Mouse (Mus musculus): ENCODE measurements around the gene Itga2b.

Itga2b gene

DNA sequence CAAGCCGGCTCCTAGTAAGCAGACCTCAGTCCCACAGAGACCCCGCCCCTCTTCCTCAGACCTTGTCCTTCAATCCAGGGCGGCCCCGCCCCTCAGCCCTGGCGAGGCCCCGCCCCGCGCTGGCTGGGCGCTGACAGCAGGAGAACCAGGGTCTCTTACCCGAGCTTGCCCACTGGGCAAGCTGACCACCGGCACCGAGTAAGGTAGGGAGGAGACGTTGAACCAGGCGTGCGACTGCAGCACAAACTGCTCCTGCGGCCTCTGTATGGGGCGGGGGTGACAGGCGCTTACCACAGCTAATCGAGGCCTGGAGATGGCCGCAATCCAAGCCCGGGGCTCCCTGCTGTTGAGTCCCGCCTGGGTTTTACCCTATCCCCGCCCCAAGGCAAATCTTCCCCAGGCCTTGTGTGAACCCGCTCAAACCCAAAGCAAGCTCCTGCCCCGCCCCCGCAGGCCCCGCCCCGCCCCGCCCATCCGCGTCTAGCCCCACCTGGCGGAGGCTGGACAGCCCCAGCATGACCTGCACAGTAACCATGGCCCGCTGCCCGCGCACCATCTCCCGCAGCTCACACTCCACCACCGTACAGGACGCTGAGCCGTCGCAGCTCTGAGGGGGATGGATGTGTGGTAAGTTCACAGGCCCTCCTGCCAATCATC is 14.1 kb downstream of the Itga2b start:
- DNase-seq = peak; percentile 71 to 84

GRCm38 (mm10) chr11:102453131-102453530 is 16.8 kb downstream of the Itga2b start:
- DNase-seq = peak in 1 of 2 experiments; percentile 28

GRCm38 (mm10) chr11:102449043-102450008 is 20.6 kb downstream of the Itga2b start:
- peak; percentile 57 to 62 for DNase-seq

DNA sequence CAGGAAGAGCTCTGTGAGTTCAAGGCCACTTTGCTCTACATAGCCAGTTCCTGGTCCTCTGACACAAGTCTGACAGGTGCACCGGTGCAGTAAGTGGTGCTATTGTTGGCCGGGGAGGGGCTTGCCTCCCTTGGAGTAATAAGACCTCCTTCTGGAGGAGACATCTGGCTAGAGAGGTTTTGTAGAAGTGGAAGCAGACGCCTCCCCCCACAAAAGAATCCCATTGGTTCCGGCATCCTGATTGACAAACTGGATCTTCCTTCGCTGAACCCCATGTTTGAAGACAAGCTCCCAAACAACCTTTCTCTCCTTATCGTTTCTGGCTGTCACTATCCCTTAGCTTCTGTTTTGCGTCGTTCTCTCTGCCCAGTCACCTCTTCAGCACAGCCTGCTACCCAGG is 21.6 kb downstream of the Itga2b start:
- DNase-seq = peak; percentile 29 to 37

GRCm38 (mm10) chr11:102447497-102447896 is 22.4 kb downstream of the Itga2b start, which contains the start of gene Fam171a2:
TSS of gene Fam171a2 (minus strand) at chr11:102447682.
- DNase-seq = peak; percentile 92 to 94

- DNase-seq = peak; percentile 77 to 83
These were observed 23.1 kb downstream of the Itga2b start for GRCm38 (mm10) chr11:102446581-102447461.

DNA sequence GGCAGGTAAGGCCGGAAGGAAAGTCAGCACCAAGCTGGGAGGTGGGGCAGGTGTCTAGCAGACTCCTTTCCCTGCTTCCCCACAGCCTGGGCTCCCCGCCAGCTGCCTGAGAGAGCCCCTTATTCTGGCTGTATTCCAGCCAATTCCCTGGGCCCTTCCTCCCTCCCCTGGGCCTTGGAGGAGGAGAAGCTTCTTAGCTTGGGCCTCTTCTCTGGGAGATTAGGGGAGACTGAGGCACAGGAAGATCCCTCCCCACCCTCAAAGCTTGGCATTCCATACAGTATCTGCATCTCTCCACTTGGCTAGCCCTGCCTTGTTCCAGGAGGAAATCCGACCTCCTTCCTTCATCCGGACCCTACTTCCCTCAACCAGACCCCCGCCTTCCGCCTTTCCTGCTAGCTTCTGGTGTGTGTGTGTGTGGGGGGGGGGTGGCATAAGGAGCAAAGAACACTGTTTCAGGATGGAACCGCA is 24.0 kb downstream of the Itga2b start:
- peak; percentile 49 to 75 for DNase-seq

- DNase-seq = peak in 1 of 2 experiments; percentile 65
These were observed 24.5 kb downstream of the Itga2b start for GRCm38 (mm10) chr11:102445264-102445890.

DNA sequence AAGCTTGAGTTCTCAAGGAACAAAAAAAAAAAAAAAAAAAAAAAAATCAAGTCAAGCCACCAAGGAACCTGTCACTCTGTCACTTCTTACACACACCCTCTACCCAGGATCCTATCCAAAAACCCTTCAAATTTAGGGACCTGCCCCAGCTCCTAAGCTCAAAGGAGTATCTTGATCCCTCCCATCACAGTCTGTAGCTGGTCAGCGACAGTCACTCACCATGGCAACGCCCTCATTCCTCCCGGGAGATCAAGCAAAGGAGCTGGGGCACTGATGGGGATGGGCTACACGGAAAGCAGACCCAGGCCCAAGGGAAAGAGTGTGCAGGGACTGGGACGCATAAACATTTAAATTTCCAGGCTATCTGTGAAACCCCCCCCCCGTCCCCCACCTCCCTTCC is 25.1 kb downstream of the Itga2b start:
- DNase-seq = no peak

GRCm38 (mm10) chr11:102444321-102444720 is 25.6 kb downstream of the Itga2b start:
- no peak for DNase-seq

DNA sequence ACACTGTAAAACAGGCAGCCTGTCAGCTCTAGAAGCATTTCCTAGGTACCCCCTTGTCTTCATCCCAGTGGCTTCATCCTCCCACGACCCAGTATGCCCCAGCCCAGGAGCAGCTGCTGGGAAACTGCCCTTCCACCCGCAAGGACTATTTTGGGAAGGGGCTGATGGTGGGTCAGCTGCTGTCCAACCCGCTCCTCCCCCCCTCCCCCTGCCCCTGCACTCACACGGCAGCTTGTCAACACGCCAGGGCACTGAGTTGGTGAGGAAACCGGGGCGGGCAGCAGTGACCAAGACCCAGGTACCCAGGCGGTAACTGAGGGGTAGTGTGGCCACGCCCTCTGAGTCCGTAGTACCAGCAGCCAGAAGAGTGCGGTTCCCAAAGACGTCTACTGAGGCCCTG is 26.2 kb downstream of the Itga2b start:
- peak in 1 of 2 experiments; percentile 47 for DNase-seq

GRCm38 (mm10) chr11:102442089-102442488 is 27.8 kb downstream of the Itga2b start:
- no peak for DNase-seq

DNA sequence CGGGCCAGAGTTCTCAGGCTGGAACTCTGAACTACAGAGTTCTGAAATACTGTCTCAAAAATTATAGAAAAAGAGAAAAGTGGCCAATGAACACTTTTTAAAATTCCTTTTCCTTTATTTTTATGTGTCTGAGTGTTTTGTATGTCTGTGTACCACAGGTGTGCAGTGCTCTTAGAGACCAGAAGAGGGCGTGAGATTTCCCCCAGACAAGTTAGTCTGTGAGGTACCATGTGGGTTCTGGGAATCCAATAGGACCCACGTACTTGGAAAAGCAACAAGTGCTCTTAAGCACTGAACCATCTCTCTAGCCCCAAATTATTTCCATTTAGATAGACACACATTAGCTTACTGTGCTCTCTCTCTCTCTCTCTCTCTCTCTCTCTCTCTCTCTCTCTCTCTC is 28.5 kb downstream of the Itga2b start:
- no peak for DNase-seq

DNA sequence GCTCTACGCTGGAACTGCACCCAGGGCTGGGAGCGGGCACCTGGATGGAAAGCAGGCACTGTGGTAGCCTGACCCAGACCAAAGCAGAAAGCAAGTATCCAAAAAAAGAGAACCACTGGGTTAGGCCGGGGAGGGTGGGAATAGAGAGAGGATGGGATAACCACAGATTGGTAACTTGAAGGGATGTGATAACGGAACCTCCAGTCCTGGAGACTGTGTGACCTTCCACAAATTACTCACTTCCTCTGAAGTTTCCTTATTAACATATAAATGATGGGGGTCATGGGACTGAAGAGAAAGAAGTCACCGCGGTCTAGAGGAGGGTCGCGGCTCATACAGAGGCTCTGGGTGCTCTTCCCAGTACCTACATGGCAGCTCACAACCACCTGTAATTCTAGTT is 29.7 kb downstream of the Itga2b start:
- no peak for DNase-seq

DNA sequence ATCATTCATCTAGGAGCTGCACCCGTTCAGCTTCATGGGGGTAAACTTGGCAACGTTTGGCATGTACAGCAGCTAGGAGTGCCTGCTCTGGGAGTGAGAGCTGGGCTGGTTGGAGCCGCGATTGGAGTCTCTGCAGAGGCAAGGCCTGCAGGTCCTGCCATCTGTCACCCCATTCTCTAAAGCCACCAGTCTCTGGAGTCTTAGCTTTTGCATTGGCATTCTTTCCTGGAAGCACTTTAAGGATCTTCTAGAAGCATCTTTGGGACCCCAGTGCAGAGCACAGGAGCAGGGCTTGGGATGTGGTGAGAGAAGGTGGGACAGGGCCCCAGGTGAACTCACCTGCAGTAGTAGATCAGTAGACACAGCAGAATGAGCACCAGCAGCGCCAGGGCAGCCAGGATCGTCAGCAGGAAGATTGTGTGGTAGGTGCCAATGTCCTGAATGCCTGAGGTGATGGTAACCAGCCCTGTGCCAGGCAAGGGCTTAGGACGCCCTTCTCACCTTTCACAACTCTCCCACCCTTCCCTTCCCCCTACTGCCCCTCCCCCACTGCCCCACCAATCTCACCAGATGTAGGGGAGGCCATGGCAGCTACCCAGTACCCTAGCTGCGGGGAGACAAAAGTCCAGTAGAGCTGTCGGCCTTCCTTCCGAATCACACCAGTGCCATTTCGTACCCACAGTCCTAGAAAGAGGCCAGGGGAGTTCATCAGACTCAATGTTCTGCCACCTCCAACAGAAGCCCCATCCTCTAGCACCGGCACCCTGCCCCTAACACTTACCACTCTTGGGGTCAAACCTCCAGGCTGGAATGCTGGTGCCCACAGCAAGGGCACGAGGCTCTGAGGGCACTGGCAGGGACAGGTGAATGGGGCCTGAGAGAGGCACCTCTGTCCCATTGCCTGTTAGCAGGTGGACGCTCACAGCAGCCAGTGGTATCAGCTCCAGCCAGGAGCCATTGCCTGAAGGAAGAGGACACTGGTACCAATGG is 30.5 kb downstream of the Itga2b start:
- DNase-seq = peak; percentile 77 to 81

- peak; percentile 89 to 92 for DNase-seq
These were observed 31.5 kb downstream of the Itga2b start for GRCm38 (mm10) chr11:102438212-102439092.

DNA sequence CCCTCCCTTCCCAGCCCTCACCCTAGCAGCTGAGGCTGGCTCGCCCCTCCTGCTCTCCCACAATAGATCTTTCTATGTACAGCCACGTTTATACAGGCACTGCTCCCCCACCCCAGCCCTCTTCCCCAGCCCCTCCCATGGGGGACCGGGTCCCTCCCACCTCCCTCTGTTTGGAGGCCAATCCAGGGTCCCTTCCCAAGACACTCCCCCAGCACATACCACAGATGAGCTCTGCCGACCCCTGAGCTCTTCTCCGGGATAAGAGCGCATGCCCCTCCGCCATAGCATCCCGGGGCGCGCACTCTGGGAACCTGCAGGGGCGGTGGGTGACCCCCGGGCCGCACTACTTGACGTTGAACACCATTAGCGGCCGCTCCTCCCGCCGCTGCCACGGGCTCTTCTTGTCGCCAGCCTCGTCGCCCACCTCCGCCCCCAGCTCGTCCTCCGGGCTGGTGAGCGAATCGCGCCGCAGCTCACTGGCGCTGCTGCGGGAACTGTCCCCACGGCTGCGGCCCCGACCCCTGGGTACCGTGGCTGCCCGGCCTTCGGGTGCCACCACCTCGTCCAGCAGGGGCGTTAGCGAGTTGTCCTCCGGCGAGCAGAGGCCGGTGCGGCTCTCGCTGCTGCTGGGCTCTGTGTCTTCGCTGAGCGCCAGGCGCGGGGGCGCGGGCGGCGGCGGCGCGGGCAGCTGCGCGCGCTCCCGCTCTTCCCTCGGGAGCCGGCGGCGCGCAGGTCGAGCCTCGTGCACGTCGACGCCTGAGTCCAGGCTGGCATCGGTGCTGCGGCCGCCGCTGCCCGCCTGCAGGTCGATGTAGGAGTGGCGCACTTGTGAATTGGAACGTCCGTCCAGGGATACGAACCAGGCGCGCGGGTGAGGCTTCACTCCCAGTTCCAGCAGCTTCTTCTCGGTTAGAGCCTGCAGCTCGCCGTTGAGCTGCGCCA is 32.5 kb downstream of the Itga2b start:
- DNase-seq = peak; percentile 67 to 76

DNA sequence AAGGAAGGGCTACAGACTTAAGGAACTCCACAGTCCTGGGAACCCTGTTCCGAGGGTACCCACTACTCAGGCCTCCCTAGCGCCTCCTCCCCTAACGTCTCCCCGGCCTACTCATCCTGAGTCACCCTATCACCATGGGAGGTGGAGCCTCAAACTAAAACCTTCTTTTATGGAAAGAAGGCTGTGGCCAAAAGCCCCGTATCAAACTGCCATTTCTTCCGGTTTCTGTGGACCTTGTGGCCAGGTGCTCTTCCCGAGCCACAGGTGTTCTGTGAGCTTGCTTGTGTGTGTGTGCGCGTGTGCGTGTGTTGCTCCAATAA is 33.5 kb downstream of the Itga2b start:
- DNase-seq = no peak
